Mouse (Mus musculus) intestine, embryonic 16.5 days (tissue): ENCODE measurements around the gene Pdxp. TPM values are rescaled to one million over a fixed set of nuclear protein-coding genes. Genes with fewer than 3 reads are reported as not detected.

Experiments used
- ATAC-seq: fragments of 200-750 bp; cut with Nextera tagmentation; 2 replicates; pipeline ENCODE4 v1.8.0; 2017; ENCODE audit warnings: moderate TSS enrichment, moderate library complexity
- H3K27ac ChIP-seq: fragments of 300-500 bp; sonication (generic); 2 replicates; pipeline ENCODE4 v1.5.1; 2014; ENCODE audit warnings: mild to moderate bottlenecking, low read length
- H3K27me3 ChIP-seq: fragments of 300-500 bp; sonication (generic); replicated peaks from 2 replicates; pipeline ENCODE4 v1.6.1; 2014; ENCODE audit warnings: low read length, control low read depth, mixed read lengths; ENCODE audit not compliant: control insufficient read depth, insufficient read depth
- H3K36me3 ChIP-seq: fragments of 300-500 bp; sonication (generic); 2 replicates; pipeline ENCODE4 v1.6.1; 2014; ENCODE audit warnings: low read length, control low read depth; ENCODE audit not compliant: control insufficient read depth, insufficient read depth
- H3K4me1 ChIP-seq: fragments of 300-500 bp; sonication (generic); 2 replicates; pipeline ENCODE4 v1.6.1; 2014; ENCODE audit warnings: low read length, control low read depth, mixed read lengths; ENCODE audit not compliant: control insufficient read depth, insufficient read depth
- H3K4me2 ChIP-seq: fragments of 300-500 bp; sonication (generic); 2 replicates; pipeline ENCODE4 v1.6.1; 2014; ENCODE audit warnings: low read depth, low read length, control low read depth
- H3K4me3 ChIP-seq: fragments of 300-500 bp; sonication (generic); 2 replicates; pipeline ENCODE4 v1.5.1; 2014; ENCODE audit warnings: mild to moderate bottlenecking, low read length
- H3K9ac ChIP-seq: fragments of 300-500 bp; sonication (generic); 2 replicates; pipeline ENCODE4 v1.6.1; 2014; ENCODE audit warnings: low read depth, low read length
- H3K9me3 ChIP-seq: fragments of 300-500 bp; sonication (generic); 2 replicates; pipeline ENCODE4 v1.6.1; 2016; ENCODE audit warnings: low read length, control low read depth; ENCODE audit not compliant: control insufficient read depth
- WGBS: fragments of 180-500 bp; shearing (Covaris S2); extraction: QIAGEN DNeasy Blood & Tissue Kit; methylation state at CpG from one replicate; pipeline ENCODE4 v1.1.7; 2014; 5-methylcytosine and 5-hydroxymethylcytosine counted together
- polyA plus RNA-seq: library from polyadenylated mRNA; unstranded; fragments of >200 nt; fragmentation: Nextera tagmentation; extraction: Ambion mirVana; gene quantifications from 2 replicates; pipeline ENCODE4 v1.2.1, GENCODE M21; 2015

Pdxp gene
- polyA plus RNA-seq, 1 experiment from 2014 or later = 2.2 TPM

- no peak for ATAC-seq
- no peaks in the 10 kb centered on the region for H3K27me3 ChIP-seq
- no peak overlapping the region; the same call in 1 of the 2 replicates for H3K9ac ChIP-seq
- peaks cover 11% of the 10 kb centered on the region; the same call in 1 of the 2 replicates for H3K36me3 ChIP-seq
- 81% methylated on average over 3 of the region's 3 CpGs for WGBS
- H3K27ac ChIP-seq = peak overlapping the region; percentile 36
- no peaks in the 10 kb centered on the region for H3K9me3 ChIP-seq
- H3K4me3 ChIP-seq = no peak overlapping the region
- H3K4me1 ChIP-seq = peaks cover 67% of the 10 kb centered on the region
- no peak overlapping the region for H3K4me2 ChIP-seq
Observed at GRCm38 (mm10) chr15:78896149-78896548, 17.6 kb upstream of the Pdxp start.

GRCm38 (mm10) chr15:78897488-78897887 lies 16.2 kb upstream of the Pdxp start:
- whole genome bisulfite sequencing = 87% methylated on average over 4 of the region's 4 CpGs
- H3K4me2 ChIP-seq = peak overlapping the region; percentile 11; the same call in 1 of the 2 replicates
- H3K27me3 ChIP-seq = no peaks in the 10 kb centered on the region
- no peak for ATAC-seq
- no peak overlapping the region for H3K4me3 ChIP-seq
- no peak overlapping the region for H3K9ac ChIP-seq
- H3K27ac ChIP-seq = peak overlapping the region; percentile 55
- peaks cover 3% of the 10 kb centered on the region; the same call in 1 of the 2 replicates for H3K36me3 ChIP-seq
- no peaks in the 10 kb centered on the region for H3K9me3 ChIP-seq
- H3K4me1 ChIP-seq = peaks cover 64% of the 10 kb centered on the region

GRCm38 (mm10) chr15:78898507-78899001 lies 15.2 kb upstream of the Pdxp start:
- Histone ChIP-seq H3K9me3 (no peaks in the 10 kb centered on the region), H3K27me3 (no peaks in the 10 kb centered on the region), H3K4me3 (0 out of 2 replicates have a peak overlapping the region, but pooled peaks have one; percentile 7), H3K4me2 (peak overlapping the region; percentile 73), H3K4me1 (peaks cover 64% of the 10 kb centered on the region), H3K27ac (peak overlapping the region; percentile 79), H3K9ac (peak overlapping the region; percentile 85; the same call in 1 of the 2 replicates), H3K36me3 (no peaks in the 10 kb centered on the region; the same call in 1 of the 2 replicates)
- no peak for ATAC-seq
- 54% methylated on average over 6 of the region's 6 CpGs for WGBS

DNA sequence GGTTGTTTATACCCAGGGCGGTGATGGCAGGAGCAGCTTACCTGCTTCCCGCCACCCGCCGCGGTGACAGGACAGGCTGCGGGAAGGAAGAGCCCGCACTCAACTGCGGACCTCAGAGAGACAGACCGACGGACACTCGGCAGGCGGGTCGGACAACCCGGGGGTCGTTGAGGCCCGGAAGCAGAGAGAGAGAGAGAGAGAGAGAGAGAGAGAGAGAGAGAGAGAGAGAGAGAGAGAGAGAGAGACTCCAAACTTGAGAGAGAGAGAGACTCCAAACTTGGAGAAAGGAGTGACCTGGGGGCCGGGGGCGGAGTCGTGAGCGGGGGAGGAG lies 14.3 kb upstream of the Pdxp start, which contains the start of gene Gm49510:
Gene Gm49510 (plus strand): TSS at position 259 of the 331 bp plus-strand sequence.
- Histone ChIP-seq H3K4me3 (peak within 1 kb of the TSS; percentile 84), H3K9ac (peak within 1 kb of the TSS; percentile 85), H3K9me3 (no peaks in the 10 kb centered on the region), H3K27me3 (no peaks in the 10 kb centered on the region), H3K27ac (peak within 1 kb of the TSS; percentile 79), H3K4me1 (peaks cover 57% of the 10 kb centered on the region), H3K4me2 (peak within 1 kb of the TSS; percentile 73), H3K36me3 (peaks cover under 1% of the 10 kb centered on the region; the same call in 1 of the 2 replicates)
- 4% methylated on average over 20 of the region's 20 CpGs for WGBS
- ATAC-seq = no peak

- no peaks in the 10 kb centered on the region for H3K9me3 ChIP-seq
- 2% methylated on average over 47 of the region's 47 CpGs for WGBS
- peak within 1 kb of the TSS; percentile 85 for H3K9ac ChIP-seq
- H3K4me3 ChIP-seq = peak within 1 kb of the TSS; percentile 84
- H3K36me3 ChIP-seq = peaks cover 2% of the 10 kb centered on the region; the same call in 1 of the 2 replicates
- peak; percentile 57 for ATAC-seq
- peak within 1 kb of the TSS; percentile 79 for H3K27ac ChIP-seq
- peak within 1 kb of the TSS; percentile 73 for H3K4me2 ChIP-seq
- peaks cover 51% of the 10 kb centered on the region for H3K4me1 ChIP-seq
- H3K27me3 ChIP-seq = no peaks in the 10 kb centered on the region
Observed at GRCm38 (mm10) chr15:78899740-78900584, 13.8 kb upstream of the Pdxp start, which contains the start of gene Sh3bp1. Gene Sh3bp1, plus strand, starts transcription at chr15:78899768.

- Histone ChIP-seq H3K4me2 (peak overlapping the region; percentile 73), H3K4me1 (peaks cover 46% of the 10 kb centered on the region), H3K9me3 (no peaks in the 10 kb centered on the region), H3K27ac (peak overlapping the region; percentile 79), H3K9ac (peak overlapping the region; percentile 85), H3K27me3 (no peaks in the 10 kb centered on the region), H3K4me3 (peak overlapping the region; percentile 84), H3K36me3 (0 out of 2 replicates have a peak, but pooled peaks cover 2% of the 10 kb centered on the region)
- WGBS = 17% methylated on average over 18 of the region's 18 CpGs
- ATAC-seq = peak; percentile 11; the same call in 1 of the 2 replicates
Observed at GRCm38 (mm10) chr15:78900585-78901421, 12.9 kb upstream of the Pdxp start.

DNA sequence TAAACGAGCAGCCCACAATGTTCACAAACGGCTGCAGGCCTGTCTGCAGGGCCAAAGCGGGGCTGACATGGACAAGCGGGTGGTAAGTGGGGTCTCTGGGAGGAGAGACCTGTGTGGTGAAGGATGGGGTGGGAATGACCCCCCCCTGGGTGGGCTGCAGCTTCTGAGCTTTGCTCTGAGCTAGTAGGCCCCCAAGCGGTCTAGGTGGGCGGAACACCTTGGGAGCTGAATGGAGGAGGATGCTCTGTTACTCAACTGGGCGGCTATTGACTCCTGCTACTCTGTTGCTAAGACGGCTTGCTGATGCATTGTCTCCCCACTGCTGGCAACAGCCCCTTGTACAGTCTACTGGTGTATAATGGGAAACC lies 12.3 kb upstream of the Pdxp start:
- H3K27me3 ChIP-seq = no peaks in the 10 kb centered on the region
- H3K27ac ChIP-seq = peak overlapping the region; percentile 10; the same call in 1 of the 2 replicates
- peak overlapping the region; percentile 73 for H3K4me2 ChIP-seq
- no peaks in the 10 kb centered on the region for H3K9me3 ChIP-seq
- peaks cover 40% of the 10 kb centered on the region for H3K4me1 ChIP-seq
- 0 out of 2 replicates have a peak, but pooled peaks cover 2% of the 10 kb centered on the region for H3K36me3 ChIP-seq
- 47% methylated on average over 8 of the region's 8 CpGs for WGBS
- peak overlapping the region; percentile 84 for H3K4me3 ChIP-seq
- peak overlapping the region; percentile 85 for H3K9ac ChIP-seq
- no peak for ATAC-seq

- Histone ChIP-seq H3K27ac (no peak overlapping the region), H3K9ac (peak overlapping the region; percentile 57), H3K4me2 (no peak overlapping the region), H3K27me3 (no peaks in the 10 kb centered on the region), H3K9me3 (no peaks in the 10 kb centered on the region), H3K4me3 (no peak overlapping the region), H3K4me1 (peaks cover 28% of the 10 kb centered on the region), H3K36me3 (0 out of 2 replicates have a peak, but pooled peaks cover 2% of the 10 kb centered on the region)
- ATAC-seq = no peak
- 3% methylated on average over 2 of the region's 2 CpGs for WGBS
Observed at GRCm38 (mm10) chr15:78903243-78903642, 10.5 kb upstream of the Pdxp start.

GRCm38 (mm10) chr15:78908399-78908798 lies 5.3 kb upstream of the Pdxp start:
- WGBS = 81% methylated on average over 7 of the region's 7 CpGs
- no peak overlapping the region for H3K9ac ChIP-seq
- ATAC-seq = no peak
- H3K9me3 ChIP-seq = no peaks in the 10 kb centered on the region
- no peak overlapping the region for H3K4me3 ChIP-seq
- H3K4me2 ChIP-seq = no peak overlapping the region
- no peak overlapping the region for H3K27ac ChIP-seq
- H3K36me3 ChIP-seq = 0 out of 2 replicates have a peak, but pooled peaks cover 2% of the 10 kb centered on the region
- H3K4me1 ChIP-seq = peaks cover 4% of the 10 kb centered on the region
- no peaks in the 10 kb centered on the region for H3K27me3 ChIP-seq
